Mouse (Mus musculus) c-Kit-positive CD71-negative TER-119-negative erythroid progenitor cells, embryonic 14.5 days (primary cell): ENCODE data around the gene Ing1.
A peak's percentile ranks its signal among the peaks of the same experiment; 100 is the strongest.

Experiments used
- DNase-seq: peaks from one replicate; pipeline ENCODE4 v3.0.0-alpha.2; 2013; ENCODE audit warnings: low read depth

Gene Ing1

DNA sequence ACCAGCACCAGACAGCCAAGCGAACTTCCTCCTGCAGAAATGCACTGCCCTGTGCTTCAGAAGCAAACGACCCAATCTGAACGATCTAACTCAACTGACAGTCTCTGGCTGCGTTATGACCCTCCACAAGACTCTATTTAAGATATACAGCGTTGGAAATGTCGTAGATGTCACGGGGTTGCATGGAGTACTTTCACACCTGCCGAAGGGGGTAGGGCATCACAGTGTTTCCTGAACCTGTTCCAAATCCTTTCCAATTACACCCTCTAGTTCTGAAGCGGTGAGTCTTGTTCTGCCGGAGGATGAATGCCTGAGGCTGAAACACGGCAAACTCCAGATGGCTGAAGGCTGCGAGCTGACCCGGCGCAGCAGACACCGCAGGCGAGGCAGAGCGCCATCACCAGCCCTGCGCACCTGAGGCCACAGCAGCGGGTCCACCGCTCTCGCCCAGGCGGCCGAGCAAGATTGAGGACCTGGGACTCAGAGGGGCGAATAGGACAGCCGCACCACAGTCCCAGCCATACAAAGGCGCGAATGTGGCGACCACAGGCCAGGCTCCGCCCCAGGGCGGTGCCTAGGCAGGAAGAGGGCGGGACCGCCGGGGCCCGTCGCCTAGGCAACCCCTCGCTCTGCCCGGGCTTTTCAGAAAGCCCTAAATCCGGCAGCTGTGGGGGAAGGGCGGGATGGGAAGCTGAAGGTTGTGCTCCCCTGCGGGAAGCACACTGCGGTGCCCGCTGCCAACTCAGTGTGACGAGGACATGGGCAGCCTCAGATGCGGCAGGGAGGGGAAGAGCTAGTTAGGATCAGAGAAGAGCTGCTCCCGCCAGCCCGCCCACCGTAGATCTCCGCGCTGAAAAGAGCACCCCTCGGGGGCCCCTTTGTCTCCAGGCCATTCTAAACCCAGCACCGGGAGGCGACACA, at the start of gene Ing1:
Gene Ing1 (plus strand): TSS at position 773 of the 921 bp plus-strand sequence.
- peak; percentile 89 for DNase-seq

GRCm38 (mm10) chr8:11506074-11506473, 49.3 kb upstream of the Ing1 start:
- no peak for DNase-seq

- DNase-seq = peak; percentile 64
Observed at GRCm38 (mm10) chr8:11506802-11507201, 48.6 kb upstream of the Ing1 start.

GRCm38 (mm10) chr8:11508880-11509279, 46.5 kb upstream of the Ing1 start:
- DNase-seq = no peak

DNA sequence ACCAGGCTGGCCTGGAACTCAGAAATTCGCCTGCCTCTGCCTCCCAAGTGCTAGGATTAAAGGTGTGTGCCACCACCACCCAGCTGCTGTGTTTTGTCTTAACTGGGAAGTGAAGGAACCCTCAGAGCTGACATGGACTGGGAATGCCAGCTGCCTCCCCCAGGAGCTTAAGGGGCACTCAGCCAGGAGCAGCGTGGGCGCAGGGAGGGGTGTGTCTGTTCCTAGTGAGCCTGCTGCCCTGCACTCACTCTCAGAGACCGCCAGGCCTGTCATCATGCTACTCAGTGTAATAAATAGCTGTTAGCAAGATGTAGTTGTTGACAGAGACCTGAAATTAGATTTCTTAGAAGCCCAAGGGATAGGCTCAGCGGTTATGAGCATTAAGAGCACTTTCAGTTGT, 44.4 kb upstream of the Ing1 start:
- DNase-seq = no peak

- DNase-seq = no peak
Observed at GRCm38 (mm10) chr8:11512711-11513110, 42.7 kb upstream of the Ing1 start.

GRCm38 (mm10) chr8:11513247-11513646, 42.1 kb upstream of the Ing1 start:
- DNase-seq = no peak

GRCm38 (mm10) chr8:11516292-11516691, 39.1 kb upstream of the Ing1 start:
- no peak for DNase-seq

- DNase-seq = no peak
Observed at GRCm38 (mm10) chr8:11517366-11518055, 37.9 kb upstream of the Ing1 start.

DNA sequence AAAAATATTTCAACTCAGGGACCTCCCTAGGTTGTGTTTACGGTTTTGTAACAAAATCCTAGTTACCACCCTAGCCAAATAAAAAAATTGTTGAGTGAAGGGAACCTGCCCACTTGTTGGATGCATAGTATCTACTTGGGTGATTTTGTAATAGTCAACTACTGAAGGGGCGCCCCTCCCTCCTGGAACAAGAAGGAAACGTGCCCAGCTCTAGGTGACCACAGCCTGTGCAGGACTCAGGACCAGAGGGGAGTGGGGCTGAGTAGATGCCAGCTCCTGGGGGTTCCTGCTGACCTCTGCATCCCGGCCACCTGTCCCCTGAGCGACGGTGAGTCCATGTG, 37.3 kb upstream of the Ing1 start:
- DNase-seq = no peak

DNA sequence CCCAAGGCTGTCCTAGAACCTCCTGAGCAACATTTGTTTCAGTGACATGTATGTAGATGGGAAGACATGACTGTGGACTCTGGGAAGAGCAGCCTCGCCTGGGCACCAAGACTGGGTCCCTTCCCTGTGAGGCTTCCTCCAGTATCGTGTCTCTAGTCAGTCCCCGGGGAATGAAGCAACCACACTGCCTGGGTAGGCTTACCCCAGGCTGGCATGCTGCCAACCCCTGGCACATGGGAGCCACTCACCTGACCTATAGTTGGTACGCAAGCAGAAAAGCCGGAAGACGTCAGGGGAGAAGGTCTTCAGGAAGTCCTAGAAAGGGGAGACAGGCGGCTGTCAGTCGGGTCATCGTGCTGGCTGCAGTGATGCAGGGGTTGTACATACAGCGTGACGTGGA, 36.7 kb upstream of the Ing1 start:
- no peak for DNase-seq

- no peak for DNase-seq
Observed at GRCm38 (mm10) chr8:11523331-11523730, 32.0 kb upstream of the Ing1 start.

DNA sequence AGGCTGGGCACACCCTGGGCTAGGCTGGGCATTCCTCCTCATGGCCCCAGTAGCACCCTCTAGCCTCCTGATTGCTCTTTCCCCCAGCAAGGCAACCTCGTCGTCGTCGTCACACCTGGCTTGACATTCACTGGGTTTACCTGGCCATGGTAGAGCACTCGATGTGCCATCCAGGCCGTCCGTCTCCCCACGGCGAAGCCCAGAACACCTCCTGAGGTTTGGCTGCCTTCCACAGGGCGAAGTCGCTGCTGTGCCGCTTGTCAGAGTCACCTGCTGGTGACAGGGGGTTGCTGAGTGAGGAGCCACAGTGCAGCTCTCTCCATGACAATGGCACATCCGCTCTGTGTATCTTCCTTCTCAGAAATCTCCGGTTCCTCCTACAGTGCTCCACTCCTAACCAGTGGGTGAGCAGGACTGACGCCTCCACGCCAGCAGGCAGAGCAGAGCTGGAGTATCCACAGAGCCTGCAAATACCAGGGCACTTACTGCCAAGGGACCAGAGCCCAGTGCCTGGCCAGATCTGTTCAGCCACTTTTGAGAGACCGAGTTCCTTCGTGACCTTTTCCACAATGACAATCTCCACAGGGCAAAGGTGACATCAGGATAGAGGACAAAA, 25.1 kb upstream of the Ing1 start:
- no peak for DNase-seq

DNA sequence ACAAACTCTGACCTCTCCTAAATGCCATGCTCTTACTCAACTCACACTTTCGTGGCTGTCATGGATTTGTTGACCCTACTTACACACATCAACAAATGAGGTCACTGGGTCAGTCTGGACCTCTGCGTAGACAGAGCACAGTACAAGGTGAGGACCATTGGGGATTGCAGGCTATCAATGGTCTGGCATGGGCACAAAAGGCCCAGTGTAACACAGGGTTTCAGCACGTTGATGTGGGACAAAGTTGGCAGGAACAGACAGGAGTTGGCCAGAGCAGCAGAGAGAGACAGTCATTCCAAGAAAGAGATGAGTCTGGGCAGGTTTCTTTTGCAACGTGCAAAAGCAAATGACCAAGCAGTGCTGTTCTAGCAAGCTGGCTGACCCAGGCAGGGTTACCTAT, 24.5 kb upstream of the Ing1 start:
- DNase-seq = no peak

GRCm38 (mm10) chr8:11534494-11534893, 20.9 kb upstream of the Ing1 start:
- no peak for DNase-seq

- DNase-seq = no peak
Observed at GRCm38 (mm10) chr8:11539049-11539448, 16.3 kb upstream of the Ing1 start.

DNA sequence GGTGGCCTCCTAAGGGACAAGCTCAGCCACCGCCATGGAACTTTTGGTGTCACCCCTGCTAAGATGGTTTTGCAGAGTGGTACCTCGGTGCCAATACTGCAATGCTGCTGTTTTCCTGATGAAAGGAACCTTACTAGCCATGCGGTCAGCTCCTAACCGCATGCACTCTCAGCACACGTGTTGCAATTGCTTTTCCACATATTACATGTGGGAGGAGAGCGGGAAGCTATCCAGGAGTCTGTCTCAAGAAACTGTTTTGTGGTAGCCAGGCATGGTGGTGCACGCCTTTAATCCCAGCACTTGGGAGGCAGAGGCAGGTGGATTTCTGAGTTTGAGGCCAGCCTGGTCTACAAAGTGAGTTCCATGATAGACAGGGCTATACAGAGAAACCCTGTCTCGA, 15.2 kb upstream of the Ing1 start:
- no peak for DNase-seq

DNA sequence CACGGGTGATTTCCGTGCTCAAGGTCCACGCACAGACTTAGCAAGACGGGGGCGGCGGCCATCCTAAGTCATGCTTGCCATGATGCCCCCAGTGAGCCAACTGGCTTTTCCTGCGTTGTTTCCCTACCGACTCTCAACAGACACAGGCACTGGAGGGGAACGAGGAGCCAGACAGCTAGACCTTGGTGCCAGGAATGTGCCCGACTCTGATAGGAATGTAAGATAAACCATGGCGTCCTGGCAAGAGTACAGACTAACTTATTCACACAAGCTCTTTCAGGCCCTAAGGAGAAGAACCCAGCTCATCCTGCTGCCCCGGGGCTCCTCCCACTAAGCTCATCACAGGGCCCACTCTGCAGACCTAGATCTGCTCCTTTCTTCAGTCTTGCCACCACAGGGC, 13.3 kb upstream of the Ing1 start:
- DNase-seq = no peak

DNA sequence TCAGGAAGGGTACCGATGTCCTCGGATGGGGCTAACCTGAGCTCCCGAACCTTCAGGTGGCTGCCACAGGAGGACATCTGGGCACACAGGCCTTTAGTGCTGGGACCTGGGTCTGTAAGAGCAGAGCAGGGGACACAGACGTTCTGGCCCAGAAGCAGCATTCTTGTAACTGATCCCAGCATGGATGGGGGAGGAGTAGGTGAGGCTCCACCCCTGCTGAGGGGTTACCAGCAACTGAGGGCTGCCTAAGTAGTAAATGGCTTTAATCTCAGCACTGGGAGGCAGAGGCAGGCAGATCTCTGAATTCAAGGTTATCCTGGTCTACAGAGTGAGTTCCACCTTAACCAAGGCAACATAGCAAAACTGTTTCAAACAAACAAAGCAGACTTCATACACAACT, 12.5 kb upstream of the Ing1 start:
- DNase-seq = no peak

- DNase-seq = no peak
Observed at GRCm38 (mm10) chr8:11544386-11544785, 11.0 kb upstream of the Ing1 start.

- DNase-seq = no peak
Observed at GRCm38 (mm10) chr8:11547063-11547462, 8.3 kb upstream of the Ing1 start.

DNA sequence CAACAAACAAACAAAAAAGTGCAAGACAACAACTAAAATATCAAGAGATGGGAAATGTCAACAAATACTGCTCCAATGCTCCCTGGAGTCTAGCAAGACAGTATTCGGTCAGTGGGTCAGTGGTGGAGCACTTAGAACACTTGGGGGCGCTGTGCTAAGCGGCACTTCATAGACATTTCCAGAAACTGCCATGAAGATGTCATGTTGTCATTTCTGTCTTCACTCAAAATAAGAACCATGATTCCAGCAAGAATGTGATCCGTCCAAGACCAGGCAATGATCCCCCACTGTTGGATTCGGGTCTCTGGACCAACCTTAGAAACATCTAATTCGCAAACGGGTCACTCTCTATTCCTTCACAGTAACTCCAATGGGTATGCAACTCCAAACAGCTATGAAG, 5.7 kb upstream of the Ing1 start:
- DNase-seq = no peak
